Mouse (Mus musculus): ENCODE measurements around the gene Pik3c2b.
"Not testable (repeated sequence)": the region's sequence is repeated elsewhere in the genome, so short reads cannot be mapped to it uniquely, and the experiment has no call there.

The Pik3c2b gene

DNA sequence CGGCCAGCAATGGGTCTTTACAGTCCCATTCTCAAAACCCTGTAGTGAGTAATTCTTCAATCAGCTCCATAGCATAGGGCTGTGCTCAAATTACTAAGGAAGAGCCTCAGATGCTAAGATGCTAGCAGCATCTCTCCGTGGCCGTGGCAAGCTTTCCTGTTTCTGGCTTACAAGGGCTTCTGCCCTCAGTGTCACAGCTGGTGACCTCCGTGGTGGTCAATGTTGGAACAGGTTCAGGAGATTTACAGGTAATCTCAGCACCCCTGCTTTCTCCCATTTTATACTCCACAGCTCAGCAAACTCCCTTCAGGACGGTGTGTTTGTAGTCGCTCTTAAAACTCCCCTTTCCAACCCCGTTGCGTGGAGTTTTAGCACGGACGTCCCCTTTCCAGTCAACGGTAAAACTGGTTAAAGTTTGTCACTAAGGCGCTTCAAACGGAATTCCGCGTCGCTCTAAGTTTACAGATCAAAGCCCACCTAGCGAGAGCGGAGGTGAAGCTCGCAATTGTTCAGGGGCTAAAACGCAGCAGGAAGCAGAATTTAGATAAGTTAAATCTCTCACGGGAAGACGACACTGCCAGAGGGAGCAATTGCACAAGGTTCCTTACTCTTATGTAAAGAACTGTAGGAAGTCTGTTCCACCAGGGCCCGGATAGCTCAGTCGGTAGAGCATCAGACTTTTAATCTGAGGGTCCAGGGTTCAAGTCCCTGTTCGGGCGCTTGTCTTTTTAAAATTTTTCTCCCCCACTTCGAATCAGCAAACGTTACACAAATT is 12.0 kb upstream of the Pik3c2b start:
- peak; percentile 73 for DNase-seq

DNA sequence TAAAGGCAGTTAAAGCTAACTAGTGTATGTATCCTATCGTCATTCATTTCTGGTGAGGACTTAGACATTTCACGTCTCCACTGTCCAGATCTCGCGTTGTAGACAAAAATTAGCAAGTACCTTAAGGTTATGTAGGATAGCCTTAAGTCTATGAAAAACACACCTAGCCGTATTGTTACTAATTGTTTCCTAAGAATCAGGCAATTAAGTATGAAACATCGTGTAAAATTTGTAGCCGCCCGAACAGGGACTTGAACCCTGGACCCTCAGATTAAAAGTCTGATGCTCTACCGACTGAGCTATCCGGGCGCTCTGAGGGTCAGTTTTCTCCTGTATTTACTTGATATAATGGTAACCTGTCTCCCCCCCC is 11.4 kb upstream of the Pik3c2b start:
- DNase-seq: peak; percentile 61

DNA sequence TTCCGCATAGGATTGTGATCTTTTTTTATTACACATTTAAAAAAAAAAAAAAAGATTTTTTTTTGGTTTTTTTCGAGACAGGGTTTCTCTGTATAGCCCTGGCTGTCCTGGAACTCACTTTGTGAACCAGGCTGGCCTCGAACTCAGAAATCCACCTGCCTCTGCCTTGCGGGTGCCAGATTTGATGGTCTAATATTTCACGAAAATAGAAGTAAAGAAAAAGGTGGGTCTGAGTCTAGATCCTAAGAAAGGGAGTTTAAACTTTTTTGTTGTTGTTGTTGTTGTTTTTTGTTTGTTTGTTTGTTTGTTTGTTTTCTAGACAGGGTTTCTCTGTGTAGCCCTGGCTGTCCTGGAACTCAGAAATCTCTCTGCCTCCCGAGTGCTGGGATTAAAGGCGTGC is 10.8 kb upstream of the Pik3c2b start:
- not testable (repeated sequence) for DNase-seq

DNA sequence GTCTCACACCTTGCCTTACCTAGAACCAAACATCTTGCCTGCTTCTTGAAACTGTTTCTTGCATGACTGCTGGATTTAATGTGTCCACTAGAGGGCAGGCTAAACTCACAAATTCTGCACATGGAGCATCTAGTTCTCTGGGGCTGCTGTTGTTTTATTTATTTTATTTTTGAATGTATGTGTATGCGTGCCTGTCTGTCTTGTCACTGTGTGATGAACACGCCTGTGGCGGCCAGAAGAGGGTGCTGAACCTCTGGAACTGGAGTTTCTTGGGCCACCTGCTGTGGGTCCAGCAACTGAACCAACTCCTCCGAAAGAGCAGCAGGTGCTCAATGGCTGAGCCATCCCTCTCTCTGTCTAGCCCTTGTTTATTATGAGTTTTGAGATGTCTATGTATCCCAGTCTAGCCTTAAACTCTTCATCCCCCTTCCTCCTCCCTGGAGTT is 5.9 kb upstream of the Pik3c2b start:
- peak; percentile 48 for DNase-seq

DNA sequence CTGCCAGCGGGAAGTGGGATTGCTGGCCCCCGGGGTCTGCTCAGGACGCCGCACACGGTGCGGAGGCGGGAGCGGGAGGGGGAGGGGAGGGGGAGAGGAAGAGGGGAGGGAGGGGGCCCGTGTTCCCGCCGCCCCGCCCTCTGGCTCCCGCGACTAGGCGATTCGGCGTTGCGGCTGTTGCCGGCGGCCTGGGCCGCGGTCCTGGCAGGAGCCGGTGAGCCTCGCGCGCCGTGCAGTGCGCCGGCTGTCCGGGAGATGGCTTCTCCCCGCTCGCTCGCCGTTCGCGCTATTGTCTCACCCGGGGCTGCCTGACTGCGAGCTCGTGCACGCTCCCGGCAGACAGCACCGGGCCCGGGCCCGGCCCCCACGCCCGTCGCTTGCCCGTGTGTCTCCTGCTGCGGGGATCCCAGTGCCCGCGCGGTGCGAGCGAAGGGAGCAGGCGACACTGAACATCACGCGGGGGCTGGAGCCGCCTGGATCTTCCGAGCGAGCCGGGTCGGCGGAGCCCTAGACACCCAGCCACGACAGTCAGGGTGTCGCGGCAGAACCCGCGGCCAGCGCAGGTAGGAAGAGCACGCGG is 484 bp downstream of the Pik3c2b start:
- peak; percentile 85 for DNase-seq

DNA sequence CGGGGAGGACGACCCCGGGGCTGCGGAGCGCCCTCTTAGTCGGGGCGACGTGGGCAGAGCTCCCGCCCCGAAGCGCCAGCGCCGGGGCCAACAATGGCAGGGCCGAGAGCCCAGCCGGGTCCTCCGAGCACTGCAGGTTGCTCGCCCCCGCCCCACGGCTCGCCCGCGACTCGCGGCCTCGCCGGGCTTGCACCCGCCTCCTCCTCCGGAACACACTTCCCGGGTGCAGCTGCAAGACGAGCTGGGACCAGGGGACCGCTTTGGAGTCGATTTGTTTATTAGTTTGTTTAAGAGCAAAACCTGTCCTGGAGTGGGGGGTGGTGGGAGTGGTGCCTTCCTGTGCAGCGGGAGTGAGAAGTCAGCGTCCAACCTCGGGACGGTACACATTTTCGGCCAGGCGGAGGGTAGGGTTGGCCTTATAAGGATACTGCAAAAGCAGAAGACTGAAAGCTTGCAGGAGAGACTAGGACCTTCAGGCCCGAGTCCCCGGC is 1.0 kb downstream of the Pik3c2b start:
- DNase-seq: peak; percentile 35

DNA sequence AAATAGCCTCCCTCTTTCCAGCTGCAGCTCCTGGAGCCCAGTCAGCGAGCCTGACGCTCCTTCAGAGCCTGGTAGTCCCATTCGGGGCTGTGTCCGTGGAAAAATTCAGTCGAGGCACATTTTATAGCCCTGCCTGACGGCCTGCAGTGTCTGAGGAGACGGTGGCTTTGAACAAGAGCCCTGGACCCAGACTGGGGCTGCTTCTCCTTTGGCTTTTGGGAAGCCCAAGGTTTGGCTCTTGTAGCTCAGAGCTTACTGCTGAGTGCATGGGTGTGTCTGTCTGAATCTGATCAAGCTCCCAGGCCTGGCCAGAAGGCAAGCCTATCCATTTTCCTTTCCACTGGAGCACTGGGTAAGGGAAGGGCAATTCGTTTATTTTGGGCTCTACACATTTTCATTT is 2.1 kb downstream of the Pik3c2b start:
- peak; percentile 18 for DNase-seq

DNA sequence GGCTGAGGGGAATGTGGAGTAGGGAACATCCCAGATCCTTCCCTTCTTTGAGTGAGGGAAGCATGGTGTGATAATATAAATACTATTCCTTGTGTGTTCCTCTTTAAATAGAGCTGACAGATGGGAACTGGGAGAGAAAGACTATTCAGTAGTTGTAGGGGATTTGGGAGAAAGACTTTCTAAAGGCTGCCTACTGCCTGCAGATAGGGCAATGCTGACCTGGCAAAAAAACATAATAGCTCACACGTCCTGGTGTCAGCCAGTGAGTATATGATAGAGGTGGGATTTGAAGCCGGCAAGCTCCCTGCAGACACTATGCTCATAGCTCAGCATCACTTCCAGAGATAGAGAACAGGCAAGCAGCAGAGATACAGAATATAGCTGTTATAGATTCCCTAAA is 3.2 kb downstream of the Pik3c2b start:
- no peak for DNase-seq

DNA sequence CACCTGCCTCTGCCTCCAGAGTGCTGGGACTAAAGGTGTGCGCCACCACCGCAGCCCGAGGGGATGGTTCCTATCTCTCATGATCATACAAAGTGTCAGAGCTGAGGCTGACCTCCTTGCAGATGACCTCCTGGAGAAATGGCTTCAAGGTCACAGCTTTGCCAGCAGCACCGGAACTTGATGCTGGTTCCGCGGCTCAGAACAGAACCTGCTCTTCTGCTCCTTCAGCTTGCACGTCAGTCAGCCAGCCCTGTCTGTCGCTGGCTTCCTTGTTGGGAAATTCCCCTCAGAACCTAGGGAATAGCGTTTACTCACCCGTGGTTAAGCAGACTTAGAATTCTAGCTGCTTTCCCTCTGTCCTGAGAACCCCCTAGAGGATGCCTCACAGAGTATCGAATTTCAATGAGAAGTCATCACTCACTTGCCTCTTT is 4.5 kb downstream of the Pik3c2b start:
- no peak for DNase-seq

DNA sequence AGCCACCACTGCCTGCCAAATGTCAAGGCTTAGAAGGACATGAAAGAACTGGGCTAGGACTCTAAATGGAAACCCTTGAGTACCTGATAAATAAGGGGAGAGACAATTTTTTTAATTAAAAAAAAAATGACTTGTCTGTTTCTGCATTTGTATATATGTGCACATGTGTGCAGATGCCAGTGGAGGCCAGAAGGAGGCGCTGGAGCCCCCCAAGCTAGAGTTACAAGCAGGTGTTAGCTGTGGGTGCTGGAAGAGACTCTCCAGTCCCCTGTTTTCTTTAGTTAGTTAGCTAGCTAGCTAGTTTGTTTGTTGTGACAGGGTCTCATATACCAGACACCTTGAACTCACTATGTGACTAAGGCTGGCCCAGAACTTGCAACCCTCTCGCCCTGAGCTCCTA is 6.4 kb downstream of the Pik3c2b start:
- DNase-seq: no peak

DNA sequence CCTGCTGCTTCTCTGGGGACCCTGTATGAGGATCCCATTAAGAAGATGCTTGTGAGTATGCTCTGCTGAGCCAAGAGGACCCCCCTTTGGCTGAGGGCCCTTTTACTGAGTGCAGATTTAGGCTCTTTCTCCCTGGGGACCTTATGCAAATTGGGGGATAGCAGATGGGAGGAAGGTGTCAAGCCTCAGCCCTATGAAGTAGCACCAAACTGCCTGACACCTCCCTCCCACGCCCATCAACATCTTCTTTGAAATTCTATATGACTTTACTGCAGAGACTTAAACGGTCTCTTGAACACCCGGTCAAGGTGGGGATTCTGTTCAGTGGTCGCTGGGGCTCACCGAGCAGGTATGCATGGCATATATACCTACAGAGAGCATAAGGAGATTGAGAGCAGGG is 7.6 kb downstream of the Pik3c2b start:
- DNase-seq: no peak

DNA sequence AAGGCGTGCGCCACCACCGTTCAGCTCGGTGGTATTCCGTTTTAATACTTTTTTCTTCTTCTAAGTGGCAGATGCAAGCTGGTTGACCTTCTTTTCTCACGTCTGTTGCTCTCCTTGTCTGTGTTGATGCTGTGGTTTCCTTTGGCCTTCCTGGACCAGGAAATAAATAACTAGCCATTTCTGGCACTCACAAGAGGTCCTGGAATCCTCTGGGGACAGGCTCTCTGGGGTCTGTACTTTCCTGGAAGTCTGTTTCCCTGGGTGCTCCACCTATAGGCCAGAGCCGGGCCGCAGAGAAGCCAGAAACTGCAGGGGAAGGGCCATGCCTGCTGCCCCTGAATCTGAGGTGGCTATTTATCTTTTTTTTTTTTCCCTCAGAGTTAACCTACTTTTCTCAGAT is 8.9 kb downstream of the Pik3c2b start:
- DNase-seq: no peak

DNA sequence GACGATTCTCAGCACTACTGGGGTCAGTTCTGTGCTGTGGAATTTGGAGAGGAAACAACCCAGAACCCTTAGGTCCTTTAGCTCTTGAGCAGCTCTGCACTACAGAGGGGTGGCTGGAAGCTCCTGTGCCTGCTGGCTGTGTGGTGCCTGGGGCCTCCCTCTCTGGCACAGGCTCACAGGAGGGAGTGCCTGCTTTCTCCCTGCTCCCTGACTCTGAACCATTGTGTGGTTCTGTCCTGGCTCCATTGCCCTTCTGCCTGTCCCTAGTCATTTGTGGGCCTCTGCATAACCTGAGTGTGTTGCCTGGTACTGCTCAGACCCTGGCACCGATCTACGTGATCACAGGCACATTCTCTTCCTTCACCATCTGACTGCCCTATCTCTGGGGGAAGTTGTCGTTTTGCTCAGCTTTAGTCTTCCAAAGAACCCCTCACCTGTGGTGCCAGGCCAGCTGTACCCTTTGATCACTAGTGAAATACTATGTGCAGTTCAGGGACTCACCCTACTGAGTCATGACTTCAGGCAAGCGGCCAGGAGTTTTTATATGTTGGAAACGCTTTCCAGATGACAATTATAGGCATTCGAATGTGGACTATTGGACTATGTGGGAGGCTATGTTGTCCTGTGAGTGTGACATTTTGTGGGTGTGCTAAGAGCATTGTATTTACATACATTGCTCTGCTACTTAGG is 12.0 kb downstream of the Pik3c2b start:
- no peak for DNase-seq

DNA sequence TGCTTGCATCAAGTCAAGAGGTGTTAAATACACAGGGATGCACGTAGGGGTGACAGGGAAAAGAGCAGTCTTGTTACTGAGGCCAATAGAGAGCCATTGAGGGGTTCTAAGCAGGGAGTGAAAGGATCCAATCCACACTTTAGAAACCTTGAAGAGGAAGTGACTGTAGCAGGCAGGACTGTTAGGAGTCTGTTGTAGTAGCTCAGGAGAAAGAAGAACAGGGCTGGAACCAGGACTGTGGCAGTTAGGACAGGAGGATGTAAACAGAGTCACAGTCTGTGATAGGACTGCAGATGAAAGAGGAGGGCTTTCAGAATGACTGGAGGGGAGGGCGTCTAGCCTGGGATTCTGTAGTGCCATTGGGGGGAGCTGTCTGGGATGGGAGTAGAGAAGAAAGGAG is 14.1 kb downstream of the Pik3c2b start:
- DNase-seq: no peak

DNA sequence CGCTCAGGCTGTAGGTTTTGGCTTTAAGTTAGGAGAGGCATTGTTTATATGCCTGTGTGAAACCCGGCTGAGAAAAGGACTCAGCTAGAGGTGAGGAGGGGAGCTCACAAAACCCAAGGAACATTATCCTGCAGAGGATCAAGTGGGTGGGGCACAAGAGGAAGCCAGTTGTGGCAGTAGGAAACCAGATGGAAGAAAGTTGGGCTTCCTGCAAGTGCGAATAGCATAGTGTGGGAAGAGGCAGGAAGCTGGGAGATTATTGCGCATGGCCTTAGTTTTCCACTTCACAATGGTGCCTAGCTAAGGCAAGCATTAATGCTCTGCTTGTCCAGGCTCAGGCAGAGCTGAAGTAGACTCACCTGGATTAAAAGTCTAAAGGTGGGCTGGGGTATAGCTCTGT is 15.2 kb downstream of the Pik3c2b start:
- no peak for DNase-seq

DNA sequence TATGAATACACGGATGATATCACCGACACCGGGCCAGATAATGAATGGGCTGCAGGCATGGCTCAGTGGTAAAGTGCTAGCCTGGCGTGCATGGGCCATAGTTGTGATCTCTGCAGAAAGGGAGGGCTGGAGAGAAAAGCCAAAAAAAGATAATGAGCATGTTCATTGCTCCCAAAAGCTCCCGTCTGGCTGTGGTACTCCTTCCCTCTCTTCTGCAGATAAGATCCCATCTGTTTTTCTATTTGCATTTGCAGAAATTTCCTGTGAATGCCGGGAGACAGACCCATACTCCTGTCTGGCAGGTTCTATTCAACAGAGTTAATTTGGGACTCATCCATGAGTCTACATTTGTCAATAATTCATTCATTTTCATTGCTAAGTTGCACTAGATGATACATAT is 17.7 kb downstream of the Pik3c2b start:
- no peak for DNase-seq

DNA sequence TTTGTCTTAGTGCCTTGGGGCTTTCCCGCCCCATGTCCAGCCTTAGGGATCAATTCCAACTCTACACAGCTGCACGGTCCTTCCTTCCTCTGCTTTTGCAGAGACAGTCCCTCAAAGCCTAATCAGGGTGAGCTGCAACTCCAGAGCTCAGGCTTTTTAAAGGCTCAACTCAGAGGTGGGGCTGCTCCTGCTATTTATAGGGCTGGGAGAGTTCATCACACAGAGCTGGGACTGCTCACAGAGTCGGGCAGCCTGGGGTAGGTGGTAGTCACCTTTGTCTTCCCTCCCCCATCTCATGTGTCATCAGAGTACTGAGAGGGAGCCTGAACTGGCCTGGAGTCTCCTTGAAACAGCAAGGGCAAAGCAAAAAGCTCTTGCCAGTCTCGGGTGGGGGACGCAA is 22.8 kb downstream of the Pik3c2b start:
- no peak for DNase-seq

DNA sequence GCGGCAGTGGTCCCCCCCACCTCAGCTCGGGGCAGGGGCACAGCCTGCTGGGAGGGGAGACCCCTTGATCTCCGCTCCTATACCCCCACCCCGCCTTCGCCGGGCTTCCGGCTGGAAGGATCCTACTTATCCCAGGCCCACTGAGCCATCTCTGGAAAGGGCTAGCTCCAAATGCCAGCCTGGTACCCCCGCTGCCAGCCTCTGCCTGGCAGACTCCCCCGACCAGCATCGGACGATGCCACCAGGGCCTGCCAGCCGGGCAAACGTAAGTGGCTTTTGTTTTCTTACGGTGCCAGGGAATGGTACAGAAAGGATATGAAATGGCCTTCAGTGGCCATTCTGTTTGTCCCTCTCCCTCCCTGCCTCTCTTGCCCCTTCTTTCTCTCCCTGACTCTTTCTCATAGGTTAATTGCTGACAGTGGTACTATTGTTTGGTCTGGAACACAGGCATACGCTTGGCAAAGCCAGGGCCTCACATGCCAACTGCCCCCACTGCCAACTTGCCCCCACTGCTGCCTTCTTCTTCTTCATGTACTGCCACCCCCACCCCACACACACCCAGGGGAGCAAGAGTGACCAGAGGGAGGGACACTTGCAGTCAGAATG is 23.3 kb downstream of the Pik3c2b start:
- DNase-seq: peak; percentile 42

DNA sequence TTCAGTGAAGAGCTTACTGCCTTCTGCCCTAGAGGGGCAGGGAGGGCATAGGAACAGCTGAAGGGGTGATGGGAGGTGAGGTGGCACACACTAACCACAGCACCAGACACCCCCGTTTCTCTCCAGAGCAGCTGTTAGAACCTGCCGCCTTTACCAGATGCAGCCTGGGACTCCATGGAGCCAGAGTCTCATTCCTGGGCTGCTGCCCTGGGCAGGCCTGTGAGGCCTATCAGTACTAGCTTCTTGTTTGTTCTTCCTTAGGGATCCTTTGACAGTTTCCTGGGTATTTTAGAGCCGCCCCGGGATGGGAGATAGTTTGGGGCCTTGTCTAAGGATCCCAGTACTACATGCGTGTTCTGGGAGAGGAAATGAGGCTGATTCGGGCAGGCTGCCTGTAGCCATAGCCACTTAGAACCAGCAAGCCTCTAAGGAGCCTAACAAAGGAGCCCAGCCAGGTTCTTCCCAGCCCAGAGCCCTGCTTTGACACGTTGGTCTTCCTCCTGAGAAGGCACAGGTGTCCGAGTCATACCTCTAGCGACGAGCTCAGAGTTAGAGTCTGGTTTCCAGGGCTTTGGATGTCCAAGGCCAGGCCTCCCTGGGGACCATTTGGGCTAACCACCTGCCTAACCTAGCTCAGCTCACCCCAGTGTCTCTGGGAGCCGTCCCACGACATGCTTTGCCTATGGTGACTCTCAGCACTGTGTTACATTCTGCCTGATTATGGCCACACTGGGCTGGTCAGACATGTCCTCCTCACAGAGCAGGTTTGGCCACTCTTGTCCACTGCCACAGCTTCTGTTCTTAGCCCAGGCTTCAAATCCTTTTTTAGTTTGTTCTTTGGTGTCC is 24.0 kb downstream of the Pik3c2b start:
- no peak for DNase-seq

DNA sequence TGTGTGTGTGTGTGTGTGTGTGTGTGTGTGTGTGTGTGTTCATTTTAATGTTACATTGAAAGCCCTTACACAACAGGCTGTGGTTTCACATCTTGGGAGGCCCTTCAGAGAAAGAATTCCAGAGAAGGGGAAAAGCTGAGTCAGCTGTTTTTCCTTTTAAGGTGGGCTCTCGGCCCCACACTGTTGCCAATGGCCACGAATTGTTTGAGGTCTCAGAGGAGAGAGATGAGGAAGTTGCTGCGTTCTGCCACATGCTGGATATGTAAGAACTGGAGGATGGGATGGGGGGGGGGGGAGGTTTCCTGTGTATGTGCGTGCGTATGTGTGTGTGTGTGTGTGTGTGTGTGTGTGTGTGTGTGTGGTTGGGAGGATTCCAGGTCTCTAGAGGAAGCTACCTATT is 24.7 kb downstream of the Pik3c2b start:
- DNase-seq: no peak

DNA sequence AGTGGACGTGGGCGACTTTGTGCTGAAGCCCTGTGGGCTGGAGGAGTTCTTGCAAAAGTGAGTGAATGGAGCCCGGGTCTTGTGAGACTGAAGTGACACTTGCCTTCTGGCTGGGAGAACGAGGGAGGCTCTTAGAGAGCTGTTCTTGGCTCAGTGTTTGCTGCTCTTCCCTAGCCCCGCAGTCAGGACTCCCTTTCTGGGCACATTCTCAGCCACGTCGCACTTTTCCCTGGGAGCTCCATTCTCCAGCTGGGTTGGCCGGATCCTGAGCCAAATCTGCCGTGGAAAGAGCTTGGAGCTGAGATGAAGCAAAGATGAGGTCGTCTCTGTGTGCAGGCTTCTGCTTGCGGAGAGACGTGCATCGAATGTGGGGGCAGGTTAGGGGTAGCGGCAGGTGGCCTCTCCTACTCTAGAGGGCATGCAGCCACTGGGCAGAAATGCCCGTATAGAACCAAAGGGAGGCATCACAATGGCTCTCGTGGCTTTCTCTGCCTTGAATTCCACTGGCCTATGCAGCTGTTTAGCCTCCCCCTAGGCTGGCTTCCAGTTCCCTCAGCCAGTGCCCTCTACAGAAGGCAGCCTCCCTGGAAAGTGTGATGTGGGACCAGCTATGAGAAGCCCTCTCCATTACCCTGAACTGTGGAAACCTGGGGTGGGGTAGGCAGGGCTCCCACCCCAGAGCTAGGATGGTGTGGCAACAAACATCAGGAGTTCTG is 26.4 kb downstream of the Pik3c2b start:
- peak; percentile 16 for DNase-seq

DNA sequence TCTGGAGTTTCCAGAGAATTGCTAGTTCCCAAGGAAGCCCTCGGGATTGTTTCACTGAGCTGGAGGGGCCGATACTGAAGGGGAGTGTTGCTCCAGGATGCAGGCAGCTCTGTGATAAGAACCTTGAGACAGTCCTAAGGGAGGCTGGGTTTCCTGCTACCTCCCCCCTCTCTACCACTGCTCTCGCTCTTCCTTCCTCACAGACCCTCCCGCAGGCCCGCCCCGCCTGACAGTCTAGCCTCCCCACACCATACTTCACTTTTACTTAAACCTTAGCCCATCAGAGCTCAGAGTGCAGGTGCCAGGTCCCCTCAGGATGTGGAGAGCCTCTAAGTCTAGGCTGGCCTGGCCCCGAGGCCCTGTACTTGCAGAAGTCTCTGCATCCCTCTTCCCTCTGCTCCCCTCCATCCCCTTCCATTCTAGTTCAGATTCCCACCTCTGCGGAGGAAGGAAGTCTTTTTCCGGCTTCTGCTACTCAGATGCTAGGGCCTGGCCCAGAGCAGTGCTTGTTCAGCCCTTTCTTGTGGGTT is 27.9 kb downstream of the Pik3c2b start:
- no peak for DNase-seq

All from cerebellum, adult 9-11 months (tissue).